ENCODE assay signal across 8 mouse cellular contexts in genomic region chr6:73222841-73223526, GRCm38 (mm10). TPM values are rescaled to one million over a fixed set of nuclear protein-coding genes. Genes with fewer than 3 reads are reported as not detected.
DNase-seq lines count a peak whose midpoint lies in the region; ATAC-seq and TF ChIP-seq lines count a peak whose summit lies in the region.

No protein-coding gene starts in this region.

- H3K27ac ChIP-seq in kidney, adult 2 months (ENCODE audit: insufficient read depth, low read depth, low read length): peak overlapping the region; percentile 53
- peak overlapping the region; percentile 59; the same call in 1 of the 2 replicates for H3K27ac ChIP-seq in limb, embryonic 15.5 days

- no peak overlapping the region for H3K9ac ChIP-seq in limb, embryonic 15.5 days

- peak; percentile 68; the same call in 1 of the 2 replicates for ATAC-seq in limb, embryonic 15.5 days (ENCODE audit: insufficient number of reproducible peaks, low FRiP score, low TSS enrichment, low read depth)

- peaks cover 4% of the 10 kb centered on the region; the same call in 1 of the 2 replicates for H3K4me1 ChIP-seq in kidney, adult 2 months (ENCODE audit: control insufficient read depth, insufficient read depth, low read length)
- H3K4me1 ChIP-seq in limb, embryonic 15.5 days: peaks cover 17% of the 10 kb centered on the region

- no peak overlapping the region for H3K4me3 ChIP-seq in kidney, adult 2 months (ENCODE audit: insufficient read depth, low read depth, low read length)
- no peak overlapping the region for H3K4me3 ChIP-seq in limb, embryonic 15.5 days
- peak overlapping the region; percentile 9 for H3K4me3 ChIP-seq in myocyte

- H3K4me2 ChIP-seq in limb, embryonic 15.5 days: peak overlapping the region; percentile 36
- peak overlapping the region; percentile 62 for H3K4me2 ChIP-seq in myocyte (ENCODE audit: low read depth)

- H3ac ChIP-seq in myocyte (ENCODE audit: control insufficient read depth, insufficient read length): no peak overlapping the region

- no peak for TF ChIP-seq POLR2A in kidney, adult 2 months (IDR thresholded peaks at IDR 0.05; ENCODE audit: low read depth, low read length)
- no peak for TF ChIP-seq POLR2A in myocyte (IDR thresholded peaks at IDR 0.05; ENCODE audit: insufficient read length, low read depth)

- no peaks in the 10 kb centered on the region for H3K27me3 ChIP-seq in kidney, adult 2 months (replicated peaks; ENCODE audit: control insufficient read depth, insufficient read depth, low read length)
- no peaks in the 10 kb centered on the region for H3K27me3 ChIP-seq in limb, embryonic 15.5 days
- no peaks in the 10 kb centered on the region for H3K27me3 ChIP-seq in myocyte (ENCODE audit: control insufficient read depth, insufficient read depth, insufficient read length)

- WGBS in kidney, adult 2 months: 4% methylated on average over 9 of the region's 10 CpGs
- 4% methylated on average over 10 of the region's 10 CpGs for WGBS in limb, embryonic 15.5 days

- no peaks in the 10 kb centered on the region for H3K36me3 ChIP-seq in kidney, adult 2 months (ENCODE audit: control insufficient read depth, insufficient read depth, low read length)
- no peaks in the 10 kb centered on the region for H3K36me3 ChIP-seq in limb, embryonic 15.5 days
- no peaks in the 10 kb centered on the region for H3K36me3 ChIP-seq in myocyte (ENCODE audit: control insufficient read depth, insufficient read depth)

- H3K79me2 ChIP-seq in myocyte (ENCODE audit: control insufficient read depth, insufficient read depth): no peaks in the 10 kb centered on the region

- TF ChIP-seq CTCF in kidney, adult 2 months (conservative IDR thresholded peaks at IDR 0.05; ENCODE audit: insufficient read depth, insufficient read length, low read depth, low read length): no peak

- DNase-seq in adrenal gland, postnatal 10 days: peak; percentile 93
- peak; percentile 80 for DNase-seq in embryo, embryonic 10.5 days (ENCODE audit: low spot score)
- DNase-seq in heart, adult 8-10 months (ENCODE audit: low spot score): peak; percentile 86
- DNase-seq in kidney, adult 2 months: peak; percentile 98
- peak; percentile 41 for DNase-seq in urinary bladder, postnatal 10 days (ENCODE audit: low spot score)
- no peak for DNase-seq in c-Kit-positive CD71-positive TER-119-positive erythroid progenitor cells, embryonic 14.5 days (ENCODE audit: low spot score)

- no peaks in the 10 kb centered on the region for H3K9me3 ChIP-seq in limb, embryonic 15.5 days

TF ChIP-seq in myocyte, 11 proteins besides CTCF, POLR2A, EP300 and RAD21:
- no peak for TF ChIP-seq TCF12 (IDR thresholded peaks at IDR 0.05; ENCODE audit: insufficient read depth, poor library complexity, severe bottlenecking)
- TF ChIP-seq MYOG (IDR thresholded peaks at IDR 0.05; ENCODE audit: control insufficient read depth in 1 of 3, insufficient read depth in 1 of 3, insufficient read length in 2 of 3, low read depth in 2 of 3): no peak
- no peak for TF ChIP-seq POLR2AphosphoS2 (IDR thresholded peaks at IDR 0.05; ENCODE audit: insufficient read length, low read depth)
- peak; percentile 93 for TF ChIP-seq SRF (IDR thresholded peaks at IDR 0.05; ENCODE audit: control insufficient read depth, insufficient read length, low read depth)
- TF ChIP-seq TCF3 (IDR thresholded peaks at IDR 0.05; ENCODE audit: insufficient read length, low read depth): no peak
- no peak for TF ChIP-seq CEBPB (IDR thresholded peaks at IDR 0.05; ENCODE audit: insufficient read depth, poor library complexity, severe bottlenecking)

RNA-seq across cellular contexts. Expression of gene Dnah6, which starts 1.5 kb away (rescaled TPM):
- total RNA-seq in adrenal gland, postnatal 10 days (2021): under 1 TPM; 0.12 to 0.21 TPM
- under 1 TPM; 0.03 to 0.14 (median 0.08) TPM for total RNA-seq in heart, adult 8-10 months (2022)
- polyA plus RNA-seq in kidney, adult 2 months (2012; rRNA removed): 0.03 TPM in 2 replicates
- 0.02 and 0.06 TPM in 2 replicates for polyA plus RNA-seq in limb, embryonic 15.5 days (2015; fragmentation: Nextera tagmentation; extraction: Ambion mirVana)
- polyA plus RNA-seq in myocyte (2012; fragmentation: generic; extraction: Trizol): 0.01 TPM

RNA-seq across cellular contexts. Expression of gene Suclg1, which starts 25.2 kb away (rescaled TPM):
- 100 to 1,000 TPM; 856 to 921 TPM for total RNA-seq in adrenal gland, postnatal 10 days (2021)
- total RNA-seq in heart, adult 8-10 months (2022): 100 to 1,000 TPM; 478 to 547 (median 493) TPM
- polyA plus RNA-seq in kidney, adult 2 months (2012; rRNA removed): 328 and 349 TPM in 2 replicates
- polyA plus RNA-seq in limb, embryonic 15.5 days (2015; fragmentation: Nextera tagmentation; extraction: Ambion mirVana): 145 and 155 TPM in 2 replicates
- 147 TPM for polyA plus RNA-seq in myocyte (2012; fragmentation: generic; extraction: Trizol)
